Mouse (Mus musculus) induced T-regulatory cell, adult 2 months (primary cell): ENCODE measurements around the gene Qrfp.
A peak's percentile ranks its signal among the peaks of the same experiment; 100 is the strongest.

Experiments used
- DNase-seq: peaks from one replicate; pipeline ENCODE4 v3.0.0-alpha.2; 2012; ENCODE audit warnings: low read depth

The Qrfp gene

GRCm38 (mm10) chr2:31810444-31810843 lies at the start of gene Qrfp:
Qrfp (minus strand) TSS chr2:31810580.
- peak; percentile 51 for DNase-seq

DNA sequence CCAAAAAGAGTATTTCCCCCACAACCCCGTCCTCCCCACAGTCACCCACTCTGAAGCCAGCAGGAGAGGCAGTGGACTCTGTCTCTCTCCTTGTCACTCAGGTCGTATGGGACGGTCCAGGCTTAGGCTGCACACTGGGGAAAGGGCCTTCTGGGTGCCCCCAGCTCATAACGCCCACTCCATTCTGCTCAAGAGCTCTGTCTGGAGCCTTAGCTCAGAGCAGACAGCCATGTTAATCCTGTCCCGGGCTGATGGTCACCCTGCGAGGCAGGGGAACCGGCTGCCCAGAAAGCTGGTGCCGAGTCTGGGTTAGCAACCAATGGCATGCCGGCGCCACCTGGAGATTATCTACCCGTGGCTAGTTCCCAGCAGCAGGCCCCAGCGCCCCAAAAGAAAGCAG lies 48.1 kb upstream of the Qrfp start:
- no peak for DNase-seq

DNA sequence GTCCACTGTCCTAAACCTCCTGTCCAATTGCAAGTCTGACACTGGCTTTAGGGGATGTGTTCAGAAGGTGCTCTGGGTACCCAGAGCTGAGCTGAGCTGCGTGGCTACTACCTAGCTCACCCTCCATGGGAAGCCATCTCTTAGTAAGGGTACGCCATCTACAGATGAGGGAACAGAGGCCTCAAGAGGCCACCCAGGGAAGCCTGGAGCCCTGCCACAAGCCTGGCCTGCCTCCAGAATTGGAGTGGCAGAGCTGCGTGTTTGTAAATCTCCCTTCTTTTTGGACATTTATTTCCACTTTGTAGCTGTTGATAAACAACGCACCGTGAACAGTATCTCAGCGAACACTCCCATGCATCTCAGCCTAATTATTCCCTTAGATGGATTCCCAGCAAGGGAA lies 46.8 kb upstream of the Qrfp start:
- DNase-seq, result no peak

DNA sequence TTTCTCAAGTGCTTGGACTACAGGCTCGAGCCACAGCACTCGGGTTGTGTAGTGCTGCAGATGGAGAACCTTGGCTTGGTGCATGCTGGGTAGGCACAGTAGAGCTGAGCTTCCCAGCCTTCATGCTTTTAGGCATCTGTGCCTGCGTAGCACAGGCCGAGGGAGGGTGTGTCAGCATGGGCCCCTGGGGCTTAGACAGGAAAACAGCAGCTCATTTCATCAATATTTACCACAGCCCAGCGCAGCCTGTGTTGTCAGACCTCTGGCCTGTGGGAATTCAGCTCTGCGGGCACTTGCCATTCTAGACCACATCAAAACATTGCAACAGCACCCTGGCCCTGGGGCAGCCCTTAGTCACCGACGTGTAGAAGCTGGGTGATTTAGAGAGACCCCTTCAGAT lies 45.6 kb upstream of the Qrfp start:
- no peak for DNase-seq

- DNase-seq, result no peak
These were observed 39.8 kb upstream of the Qrfp start for GRCm38 (mm10) chr2:31850141-31850540.

- DNase-seq, result peak; percentile 71
These were observed 37.5 kb upstream of the Qrfp start for GRCm38 (mm10) chr2:31847908-31848307.

- DNase-seq, result peak; percentile 31
These were observed 36.6 kb upstream of the Qrfp start for GRCm38 (mm10) chr2:31846692-31847660.

DNA sequence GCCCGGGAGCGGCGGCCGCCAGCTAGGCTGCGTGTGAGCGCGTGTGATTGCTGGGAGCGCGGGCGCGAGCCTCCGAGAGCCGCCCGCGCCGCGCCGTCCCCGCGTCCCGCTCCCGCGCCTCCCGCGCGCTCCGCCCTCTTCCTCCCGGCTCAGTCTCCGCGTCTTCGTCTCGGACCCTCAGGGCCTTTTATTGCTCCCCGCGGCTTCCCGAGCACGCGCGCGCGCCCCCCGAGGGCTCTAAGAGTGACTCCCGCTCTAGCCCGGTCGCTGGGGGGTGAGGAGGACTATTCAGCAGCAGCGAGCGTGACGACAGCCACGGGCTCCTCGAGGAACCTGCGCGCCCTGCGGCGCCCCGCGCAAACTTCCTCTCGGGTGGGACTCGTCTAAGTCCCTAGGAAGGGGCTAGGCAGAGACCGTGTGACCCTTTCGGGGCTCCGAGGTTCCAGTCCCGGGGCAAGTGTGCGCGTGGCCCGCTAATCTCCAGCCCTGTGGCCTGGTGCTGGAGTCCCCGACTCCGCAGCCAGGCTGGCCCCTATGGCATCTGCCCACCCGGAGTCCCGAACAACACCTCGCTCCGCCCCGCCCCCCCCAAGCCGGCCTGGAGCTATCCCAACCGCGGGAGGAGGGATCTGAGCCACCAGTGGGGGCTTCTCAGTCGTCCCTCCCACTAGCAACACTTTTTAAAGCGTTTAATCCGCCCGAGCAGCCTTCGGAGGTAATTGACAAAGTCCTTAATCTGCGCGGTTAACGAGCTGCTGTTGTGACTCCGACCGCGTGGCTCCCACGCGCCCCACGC lies 35.7 kb upstream of the Qrfp start, which contains the start of gene Fibcd1:
TSS of gene Fibcd1 (minus strand) at position 110 of the 796 bp plus-strand sequence.
- DNase-seq, result peak; percentile 31

GRCm38 (mm10) chr2:31845512-31845895 lies 35.1 kb upstream of the Qrfp start:
- DNase-seq, result no peak

DNA sequence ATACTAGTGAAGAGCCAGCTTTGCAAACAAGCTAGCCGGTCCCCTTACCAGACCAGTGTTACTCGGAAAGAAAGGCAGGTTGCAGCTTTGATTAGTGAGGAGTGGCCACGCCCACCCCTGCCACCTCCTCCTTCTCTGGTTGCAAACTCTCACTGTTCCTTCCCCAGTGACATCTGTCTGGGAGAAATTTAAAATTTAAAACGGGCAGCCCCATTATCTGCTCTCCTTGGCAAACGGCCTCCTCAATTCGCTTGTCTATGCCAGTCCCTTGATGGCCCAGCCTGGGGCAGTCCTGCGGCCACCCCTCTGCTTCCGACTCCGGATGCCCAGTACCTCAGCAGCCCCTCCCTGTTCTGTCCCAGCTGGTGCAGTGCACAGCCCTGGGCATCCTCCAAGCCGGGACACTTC lies 34.4 kb upstream of the Qrfp start:
- DNase-seq, result no peak

- no peak for DNase-seq
These were observed 28.5 kb upstream of the Qrfp start for GRCm38 (mm10) chr2:31838868-31839267.

- DNase-seq, result no peak
These were observed 26.6 kb upstream of the Qrfp start for GRCm38 (mm10) chr2:31836985-31837384.

DNA sequence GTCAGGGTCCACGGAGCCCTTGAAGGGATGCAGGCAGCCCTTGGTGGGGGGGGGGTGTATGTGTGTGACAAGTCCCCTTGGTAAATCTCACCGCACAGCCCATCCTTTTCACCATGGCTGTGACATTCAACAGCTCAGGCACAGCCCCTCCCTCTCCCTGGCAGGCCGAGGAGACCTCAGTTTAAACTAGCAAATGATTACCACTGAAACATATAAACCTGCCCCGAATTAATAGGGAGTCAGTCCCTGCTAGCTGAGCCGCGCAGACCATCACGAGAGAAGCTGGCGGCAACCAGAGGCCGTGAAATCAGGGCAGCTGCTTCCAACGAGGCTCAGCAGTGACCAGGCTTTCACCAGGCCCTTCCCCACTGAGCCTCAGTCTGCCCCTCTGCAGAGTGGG lies 25.7 kb upstream of the Qrfp start:
- no peak for DNase-seq

DNA sequence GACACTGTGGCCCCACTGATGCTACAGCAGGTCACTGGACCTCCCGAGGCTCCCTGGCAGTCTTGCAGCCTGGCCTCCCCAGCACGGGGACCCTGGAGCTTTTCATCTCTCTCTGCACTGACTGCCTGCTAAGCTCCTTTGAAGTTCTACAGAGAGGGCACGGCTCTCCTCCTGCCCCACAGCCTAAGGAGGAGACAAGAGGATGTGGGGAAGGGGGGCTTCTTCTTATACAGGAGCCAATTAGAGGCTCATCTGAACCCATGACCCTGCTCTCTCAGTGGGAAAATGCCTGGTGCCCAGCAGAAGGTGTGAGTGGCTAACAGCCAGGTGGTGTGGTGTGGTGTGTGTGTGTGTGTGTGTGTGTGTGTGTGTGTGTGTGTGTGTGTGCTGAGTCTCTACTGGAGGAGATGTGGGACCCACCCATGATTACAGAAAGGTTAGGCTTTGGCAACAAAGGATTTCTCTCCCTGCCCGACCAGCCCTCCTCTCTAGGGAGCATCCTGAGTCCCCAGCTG lies 18.0 kb upstream of the Qrfp start:
- no peak for DNase-seq

DNA sequence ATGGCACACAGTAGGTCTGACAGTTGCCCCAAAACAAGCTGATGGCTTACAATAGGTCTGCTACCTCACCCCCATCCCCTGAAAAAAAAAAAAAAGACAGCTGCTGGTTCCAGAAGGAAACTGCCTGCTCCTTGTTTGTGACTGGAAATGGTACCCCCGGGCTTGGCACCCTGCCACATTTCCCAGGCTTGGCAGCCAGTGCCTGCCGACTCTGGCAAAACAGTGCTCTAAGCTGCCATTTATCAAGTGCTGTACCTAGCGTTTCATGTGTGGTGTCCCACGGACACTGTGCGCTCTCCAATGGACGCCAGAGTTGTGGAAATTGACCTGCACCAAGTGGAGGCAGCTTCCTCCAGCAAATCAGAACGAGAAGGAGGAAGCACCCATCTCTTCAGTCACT lies 17.5 kb upstream of the Qrfp start:
- DNase-seq, result no peak

DNA sequence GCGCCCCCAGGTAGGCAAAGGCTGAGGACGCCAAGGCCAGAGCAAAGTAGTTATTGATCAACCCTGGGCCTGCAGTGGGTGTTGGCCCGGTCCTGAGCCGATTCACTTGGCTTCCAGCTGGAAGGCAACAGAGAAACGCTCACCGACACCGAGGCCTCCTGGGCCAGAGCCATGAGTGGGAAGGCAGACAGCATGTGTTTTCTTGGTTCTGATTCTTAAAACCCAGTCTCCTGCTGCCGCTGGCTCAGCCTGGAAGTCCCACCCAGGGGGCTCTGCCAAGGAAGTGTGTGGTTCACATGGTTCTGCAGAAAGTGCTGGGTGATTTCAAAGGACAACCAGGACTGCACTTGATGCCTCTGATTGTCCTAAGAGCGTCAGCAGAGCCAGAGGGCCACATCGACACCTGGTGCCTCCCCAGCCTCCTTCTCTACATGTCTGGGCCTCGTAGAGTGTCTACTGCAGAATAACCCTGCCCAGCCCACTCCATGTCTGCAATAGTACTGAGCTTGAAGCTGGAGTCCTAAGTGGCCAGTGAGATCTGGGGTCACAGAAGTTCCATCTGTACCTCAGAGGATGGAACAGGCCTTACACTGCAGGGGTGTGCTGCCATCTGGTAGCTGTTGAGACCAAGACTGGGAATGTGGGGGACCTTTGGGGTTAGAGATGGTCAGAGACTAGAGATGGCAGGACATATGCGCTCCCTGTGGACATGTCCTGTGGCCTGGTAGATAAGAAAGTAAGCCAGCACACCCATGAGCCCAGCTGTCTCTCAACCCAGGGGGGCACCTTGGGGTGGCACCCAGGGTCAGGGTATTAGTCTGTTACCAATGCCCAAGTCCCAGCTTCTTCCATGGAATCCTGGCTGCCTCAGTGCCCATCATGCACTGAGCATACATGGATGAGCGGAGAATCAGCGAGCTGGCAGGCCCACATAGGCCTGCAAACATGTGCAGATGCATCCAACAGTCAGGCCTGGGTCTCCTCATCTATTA lies 16.0 kb upstream of the Qrfp start:
- no peak for DNase-seq

DNA sequence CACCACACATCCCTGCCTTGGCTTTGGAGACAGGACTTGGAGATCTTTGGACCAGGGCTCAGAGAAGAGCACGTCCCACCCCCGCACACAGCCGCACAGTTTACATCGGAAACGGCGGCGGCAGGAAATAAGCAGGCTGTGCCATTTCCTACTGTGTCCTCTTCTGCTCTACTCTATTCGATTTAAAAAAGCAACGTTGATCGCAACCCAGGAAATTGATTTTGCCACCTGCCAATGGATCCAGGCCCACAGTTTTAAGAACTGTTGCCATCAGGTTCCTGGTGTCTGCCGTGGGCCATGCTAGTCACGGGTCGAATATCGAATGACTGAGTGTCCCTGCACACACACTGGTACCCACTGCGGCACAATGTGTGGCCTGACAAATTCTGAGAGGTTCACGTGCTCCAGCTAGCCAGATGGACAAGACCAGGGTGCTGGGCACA lies 15.1 kb upstream of the Qrfp start:
- DNase-seq, result peak; percentile 56

- peak; percentile 63 for DNase-seq
These were observed 13.8 kb upstream of the Qrfp start for GRCm38 (mm10) chr2:31823933-31824730.

- DNase-seq, result peak; percentile 66
These were observed 12.4 kb upstream of the Qrfp start for GRCm38 (mm10) chr2:31822524-31823371.

DNA sequence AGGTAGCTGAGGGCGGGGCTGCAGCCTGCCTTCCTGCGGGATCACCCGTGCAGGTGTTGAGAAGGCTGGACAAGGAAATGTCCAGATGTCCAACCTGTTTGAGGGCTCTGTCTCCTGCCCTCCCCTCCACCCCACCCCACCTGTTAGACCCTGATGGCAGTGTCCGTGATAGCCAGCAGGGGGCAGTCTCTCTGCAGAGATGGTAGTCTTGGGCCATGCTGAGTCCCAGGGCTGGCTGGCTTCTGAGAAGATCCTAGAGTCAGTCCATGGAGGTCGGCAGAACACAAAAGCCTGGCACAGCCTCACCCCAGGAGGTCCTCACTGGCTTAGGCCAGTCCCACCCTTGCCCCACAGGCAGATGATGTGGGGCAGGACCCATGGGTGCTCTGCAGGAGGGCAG lies 5.0 kb upstream of the Qrfp start:
- DNase-seq, result peak; percentile 77
